Mouse (Mus musculus) MEL (cell line): ENCODE measurements around the gene H2-Ob. TPM values are rescaled to one million over a fixed set of nuclear protein-coding genes. Genes with fewer than 3 reads are reported as not detected.

Experiments used
- DNase-seq: peaks from one replicate; pipeline ENCODE4 v3.0.0; 2011; ENCODE audit warnings: low read depth, low spot score
- H3K27ac ChIP-seq: 2 replicates; pipeline ENCODE4 v1.5.1; 2012; ENCODE audit warnings: low read depth, mild to moderate bottlenecking, control low read depth, low read length, moderate library complexity; ENCODE audit not compliant: control insufficient read depth
- H3K27me3 ChIP-seq, 2 experiments: fragments of 150-350 bp in 1 of 2; sonication (generic) in 1 of 2; 2 replicates each; pipeline ENCODE4 v1.6.1; 2012; ENCODE audit warnings: low read length in 2 of 2, mild to moderate bottlenecking in 2 of 2, improper control_type of control experiment in 1 of 2, moderate library complexity in 1 of 2; ENCODE audit not compliant: insufficient read depth in 2 of 2, control insufficient read depth in 1 of 2
- H3K36me3 ChIP-seq, 2 experiments: 2 replicates each; pipeline ENCODE4 v1.6.1; 2012 to 2014; ENCODE audit warnings: low read length in 2 of 2, improper control_type of control experiment in 1 of 2, inconsistent platforms in 1 of 2, mild to moderate bottlenecking in 1 of 2; ENCODE audit not compliant: insufficient read depth in 2 of 2, control insufficient read depth in 1 of 2
- H3K4me1 ChIP-seq, 2 experiments: fragments of 150-350 bp in 1 of 2; sonication (generic) in 1 of 2; 2 replicates each; pipeline ENCODE4 v1.6.1; 2012; ENCODE audit warnings: low read length in 2 of 2, improper control_type of control experiment in 1 of 2, mild to moderate bottlenecking in 1 of 2; ENCODE audit not compliant: insufficient read depth in 2 of 2, control insufficient read depth in 1 of 2
- H3K4me3 ChIP-seq, 2 experiments: fragments of 150-350 bp in 1 of 2; sonication (generic) in 1 of 2; 2 replicates each; pipeline ENCODE4 v1.5.1; 2012; ENCODE audit warnings: low read depth in 2 of 2, low read length in 2 of 2, mild to moderate bottlenecking in 2 of 2, moderate library complexity in 2 of 2, control low read depth in 1 of 2, improper control_type of control experiment in 1 of 2; ENCODE audit not compliant: control insufficient read depth in 1 of 2, insufficient read depth in 1 of 2
- H3K79me2 ChIP-seq: 2 replicates; pipeline ENCODE4 v1.6.1; 2012; ENCODE audit warnings: mild to moderate bottlenecking, low read length, moderate library complexity; ENCODE audit not compliant: control insufficient read depth, poor library complexity, insufficient read depth
- H3K9ac ChIP-seq: 2 replicates; pipeline ENCODE4 v1.6.1; 2012; ENCODE audit warnings: low read depth, mild to moderate bottlenecking, control low read depth, low read length, moderate library complexity; ENCODE audit not compliant: control insufficient read depth, poor library complexity, severe bottlenecking
- H3K9me3 ChIP-seq: fragments of 150-350 bp; sonication (generic); replicated peaks from 2 replicates; pipeline ENCODE4 v1.6.1; 2012; ENCODE audit warnings: mild to moderate bottlenecking, low read length, improper control_type of control experiment, moderate library complexity; ENCODE audit not compliant: insufficient read depth
- BHLHE40 ChIP-seq: IDR thresholded peaks from 2 replicates; pipeline ENCODE4 v1.6.1; 2012; ENCODE audit warnings: low read depth, mild to moderate bottlenecking, inconsistent platforms, low read length, improper control_type of control experiment, borderline replicate concordance
- CHD2 ChIP-seq: IDR thresholded peaks from 2 replicates; pipeline ENCODE4 v1.6.1; 2011; ENCODE audit warnings: low read length, improper control_type of control experiment
- CTCF ChIP-seq, 3 experiments: IDR thresholded peaks in 2 of 3; conservative IDR thresholded peaks in 1 of 3; 2 replicates each; pipeline ENCODE4 v1.5.1; 2011 to 2012; ENCODE audit warnings: low read length in 3 of 3, low read depth in 2 of 3, mild to moderate bottlenecking in 2 of 3, improper control_type of control experiment in 1 of 3, inconsistent platforms in 1 of 3, mixed read lengths in 1 of 3, moderate library complexity in 1 of 3; ENCODE audit not compliant: control insufficient read depth in 1 of 3, insufficient read depth in 1 of 3, poor library complexity in 1 of 3, severe bottlenecking in 1 of 3
- E2F4 ChIP-seq: IDR thresholded peaks from 2 replicates; pipeline ENCODE4 v1.6.1; 2011; ENCODE audit warnings: low read depth, low read length, improper control_type of control experiment, borderline replicate concordance
- ELF1 ChIP-seq: IDR thresholded peaks from 2 replicates; pipeline ENCODE4 v1.6.1; 2014; ENCODE audit warnings: low read depth, mild to moderate bottlenecking, inconsistent platforms, low read length, improper control_type of control experiment, moderate library complexity
- GABPA ChIP-seq: IDR thresholded peaks from 2 replicates; pipeline ENCODE4 v1.6.1; 2012; ENCODE audit warnings: low read depth, mild to moderate bottlenecking, inconsistent platforms, low read length, improper control_type of control experiment, moderate library complexity
- GATA1 ChIP-seq: IDR thresholded peaks from 2 replicates; pipeline ENCODE4 v1.6.1; 2011; ENCODE audit warnings: low read depth, low read length, improper control_type of control experiment
- HCFC1 ChIP-seq: IDR thresholded peaks from 2 replicates; pipeline ENCODE4 v1.6.1; 2012; ENCODE audit warnings: low read depth, mild to moderate bottlenecking, inconsistent platforms, low read length, improper control_type of control experiment, moderate library complexity
- JUND ChIP-seq: IDR thresholded peaks from 2 replicates; pipeline ENCODE4 v1.6.1; 2011; ENCODE audit warnings: low read depth, mild to moderate bottlenecking, improper control_type of control experiment, low read length
- MAFK ChIP-seq: IDR thresholded peaks from 2 replicates; pipeline ENCODE4 v1.6.1; 2011; ENCODE audit warnings: low read depth, mild to moderate bottlenecking, low read length, improper control_type of control experiment, borderline replicate concordance
- MAZ ChIP-seq: IDR thresholded peaks from 2 replicates; pipeline ENCODE4 v1.6.1; 2012; ENCODE audit warnings: low read depth, mild to moderate bottlenecking, inconsistent platforms, low read length, improper control_type of control experiment
- MYB ChIP-seq: IDR thresholded peaks from 2 replicates; pipeline ENCODE4 v1.6.1; 2011; ENCODE audit warnings: mild to moderate bottlenecking, low read depth, low read length, improper control_type of control experiment
- MYC ChIP-seq: IDR thresholded peaks from 2 replicates; pipeline ENCODE4 v1.6.1; 2011; ENCODE audit warnings: low read depth, mild to moderate bottlenecking, low read length, improper control_type of control experiment, moderate library complexity
- NELFE ChIP-seq: IDR thresholded peaks from 2 replicates; pipeline ENCODE4 v1.6.1; 2011; ENCODE audit warnings: low read depth, low read length, improper control_type of control experiment
- POLR2AphosphoS5 ChIP-seq: IDR thresholded peaks from 2 replicates; pipeline ENCODE4 v1.6.1; 2012; ENCODE audit warnings: low read depth, borderline replicate concordance, mild to moderate bottlenecking, inconsistent platforms, low read length, moderate library complexity, mixed read lengths
- RAD21 ChIP-seq: IDR thresholded peaks from 2 replicates; pipeline ENCODE4 v1.6.1; 2011; ENCODE audit warnings: mild to moderate bottlenecking, low read depth, low read length, improper control_type of control experiment
- SMC3 ChIP-seq: IDR thresholded peaks from 2 replicates; pipeline ENCODE4 v1.6.1; 2011; ENCODE audit warnings: low read depth, low read length, improper control_type of control experiment
- TBP ChIP-seq: IDR thresholded peaks from 2 replicates; pipeline ENCODE4 v1.8.0; 2011; ENCODE audit warnings: low read depth, low read length, improper control_type of control experiment
- TCF12 ChIP-seq: IDR thresholded peaks from 2 replicates; pipeline ENCODE4 v1.6.1; 2014; ENCODE audit warnings: low read depth, mild to moderate bottlenecking, inconsistent platforms, low read length, improper control_type of control experiment, moderate library complexity
- USF2 ChIP-seq, 2 experiments: IDR thresholded peaks; 2 replicates each; pipeline ENCODE4 v1.6.1; 2011 to 2012; ENCODE audit warnings: improper control_type of control experiment in 2 of 2, low read length in 2 of 2, borderline replicate concordance in 1 of 2, inconsistent platforms in 1 of 2, low read depth in 1 of 2, mild to moderate bottlenecking in 1 of 2; ENCODE audit not compliant: insufficient read depth in 1 of 2
- ZC3H11A ChIP-seq: IDR thresholded peaks from 2 replicates; pipeline ENCODE4 v1.6.1; 2012; ENCODE audit warnings: low read depth, mild to moderate bottlenecking, inconsistent platforms, low read length, improper control_type of control experiment
- ZKSCAN1 ChIP-seq: IDR thresholded peaks from 2 replicates; pipeline ENCODE4 v1.6.1; 2012; ENCODE audit warnings: low read depth, mild to moderate bottlenecking, inconsistent platforms, low read length, improper control_type of control experiment, moderate library complexity
- polyA plus RNA-seq, 2 experiments: library from polyadenylated mRNA; stranded (reverse) in 1 of 2; unstranded in 1 of 2; fragments of >175 nt in 1 of 2; fragments of >200 nt in 1 of 2; gene quantifications; 2 replicates each; pipeline versions ENCODE4 v1.2.1 to v1.2.4; 2012; ENCODE audit warnings: low replicate concordance in 2 of 2, low read depth in 1 of 2; ENCODE audit not compliant: insufficient read length in 2 of 2, insufficient read depth in 1 of 2, missing spikeins in 1 of 2
- total RNA-seq: library from RNA; depleted of rRNA; stranded (reverse); fragments of 300-350 nt; gene quantifications from 2 replicates; pipeline ENCODE4 v1.2.3, GENCODE M21; 2012

Gene H2-Ob
- total and polyA plus RNA-seq, 3 experiments = 0.81 to 2.0 TPM; not detected in 1

DNA sequence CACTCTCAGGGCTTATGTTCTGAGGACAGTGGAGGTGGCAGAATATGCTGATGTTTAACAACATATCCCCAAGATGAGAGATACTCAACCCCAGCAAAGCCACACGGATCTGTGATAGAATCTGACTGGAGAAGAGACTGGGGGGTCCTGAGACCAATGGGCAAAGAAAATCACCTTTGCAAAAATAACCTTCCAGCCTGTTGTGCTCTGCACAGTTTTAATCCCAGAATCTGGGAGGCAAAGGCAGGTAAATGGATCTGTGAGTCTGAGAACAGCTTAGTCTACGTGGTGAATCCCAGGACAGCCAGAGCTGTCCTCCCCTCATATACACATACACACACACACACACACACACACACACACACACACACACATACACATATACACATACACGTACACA lies 10.7 kb downstream of the H2-Ob start:
- Histone ChIP-seq H3K36me3 (no peaks in the 10 kb centered on the region), H3K4me1 (no peaks in the 10 kb centered on the region), H3K27me3 (peaks cover 4 to 14% of the 10 kb centered on the region in 2 experiments), H3K27ac (no peak overlapping the region), H3K4me3 (no peak overlapping the region), H3K79me2 (no peaks in the 10 kb centered on the region), H3K9ac (no peak overlapping the region), H3K9me3 (no peaks in the 10 kb centered on the region)
- DNase-seq = no peak
- TF ChIP-seq CTCF (IDR thresholded peaks at IDR 0.05 in 2 of 3, conservative IDR thresholded peaks at IDR 0.05 in 1 of 3; ENCODE audit: control insufficient read depth in 1 of 3, insufficient read depth in 1 of 3, low read depth in 2 of 3, low read length in 3 of 3, poor library complexity in 1 of 3, severe bottlenecking in 1 of 3) (no peak), GABPA (no peak), RAD21 (no peak), MYB (no peak), JUND (no peak)

DNA sequence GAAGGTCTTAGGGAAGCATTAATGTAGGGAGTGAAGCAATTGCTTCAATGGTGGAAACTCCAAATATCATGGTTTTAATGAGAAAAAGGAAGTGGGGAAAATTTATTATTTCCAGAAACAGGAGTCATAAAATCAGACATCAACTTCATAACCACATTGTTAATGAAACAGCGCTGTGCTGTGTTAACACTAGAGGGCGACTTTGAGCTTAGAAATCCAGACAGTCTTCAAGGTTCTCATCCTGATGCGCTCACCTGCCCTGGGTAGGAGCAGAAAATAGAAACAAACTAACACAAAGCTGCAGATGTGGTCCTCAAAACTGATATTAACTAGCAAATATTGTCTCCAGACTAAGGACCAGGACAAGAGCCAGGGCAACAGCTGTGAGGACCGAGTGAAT lies 11.2 kb downstream of the H2-Ob start:
- H3K4me3 ChIP-seq = no peak overlapping the region
- peak; percentile 69 for DNase-seq

DNA sequence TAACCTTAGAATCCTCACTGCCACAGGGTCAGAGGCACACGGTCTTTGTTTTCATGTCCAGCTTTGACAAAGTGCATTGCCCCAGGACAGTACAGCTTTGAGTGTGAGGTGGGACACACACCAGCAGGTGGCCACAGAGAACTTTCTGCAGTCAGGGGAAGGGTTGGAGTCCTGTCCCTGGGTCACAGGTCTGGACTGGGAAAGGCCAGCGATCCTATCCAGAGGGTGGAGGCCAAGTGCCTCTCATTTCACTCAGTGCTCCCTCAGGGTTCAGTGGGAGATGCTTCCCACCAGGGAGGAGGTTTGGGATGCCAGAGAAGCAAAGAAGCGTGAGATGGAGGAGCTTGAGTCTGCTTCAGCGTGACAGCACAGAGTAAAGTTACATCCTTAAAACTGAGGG lies 13.0 kb downstream of the H2-Ob start:
- DNase-seq = no peak
- Histone ChIP-seq H3K4me3 (no peak overlapping the region), H3K27me3 (peaks cover 5 to 11% of the 10 kb centered on the region in 2 experiments), H3K27ac (no peak overlapping the region), H3K9ac (no peak overlapping the region), H3K36me3 (no peaks in the 10 kb centered on the region), H3K9me3 (no peaks in the 10 kb centered on the region), H3K4me1 (no peaks in the 10 kb centered on the region), H3K79me2 (no peaks in the 10 kb centered on the region)
- TF ChIP-seq RAD21 = peak; percentile 16
- TF ChIP-seq GATA1 = no peak
- TF ChIP-seq CTCF (IDR thresholded peaks at IDR 0.05 in 2 of 3, conservative IDR thresholded peaks at IDR 0.05 in 1 of 3; ENCODE audit: control insufficient read depth in 1 of 3, insufficient read depth in 1 of 3, low read depth in 2 of 3, low read length in 3 of 3, poor library complexity in 1 of 3, severe bottlenecking in 1 of 3) = peak in 2 of 3 experiments; percentile 26 to 37; a peak in 4 of 6 replicates
- no peak for TF ChIP-seq USF2 (IDR thresholded peaks at IDR 0.05; ENCODE audit: borderline replicate concordance in 1 of 2, insufficient read depth in 1 of 2, low read depth in 1 of 2, low read length in 2 of 2)
- no peak for TF ChIP-seq E2F4
- TF ChIP-seq MAFK = no peak
- no peak for TF ChIP-seq HCFC1
- no peak for TF ChIP-seq ZKSCAN1
- no peak for TF ChIP-seq NELFE
- TF ChIP-seq MAZ = no peak
- TF ChIP-seq MYB = no peak
- no peak for TF ChIP-seq SMC3
- TF ChIP-seq JUND = no peak
- no peak for TF ChIP-seq TBP
- no peak for TF ChIP-seq TCF12

More for the DNA sequence above, 11.2 kb downstream of the H2-Ob start:
- H3K27ac ChIP-seq = no peak overlapping the region
- peak; percentile 79 for TF ChIP-seq RAD21
- TF ChIP-seq SMC3 = peak; percentile 88
- no peak for TF ChIP-seq GATA1
- TF ChIP-seq CTCF (IDR thresholded peaks at IDR 0.05 in 2 of 3, conservative IDR thresholded peaks at IDR 0.05 in 1 of 3; ENCODE audit: control insufficient read depth in 1 of 3, insufficient read depth in 1 of 3, low read depth in 2 of 3, low read length in 3 of 3, poor library complexity in 1 of 3, severe bottlenecking in 1 of 3) = peak; percentile 40 to 85 (median 67)
- TF ChIP-seq NELFE = no peak
- no peak for TF ChIP-seq POLR2AphosphoS5
- TF ChIP-seq HCFC1 = no peak
- TF ChIP-seq CHD2 = no peak
- peak; percentile 77 for TF ChIP-seq ZC3H11A
- no peak for TF ChIP-seq TBP
- no peak for TF ChIP-seq ELF1
- no peak for TF ChIP-seq USF2 (IDR thresholded peaks at IDR 0.05; ENCODE audit: borderline replicate concordance in 1 of 2, insufficient read depth in 1 of 2, low read depth in 1 of 2, low read length in 2 of 2)
- no peak for TF ChIP-seq MYC
- TF ChIP-seq BHLHE40 = 0 out of 2 replicates have a peak, but pooled peaks have one; percentile 27
- H3K9ac ChIP-seq = no peak overlapping the region
- H3K4me1 ChIP-seq = no peaks in the 10 kb centered on the region
- peaks cover 5 to 12% of the 10 kb centered on the region in 2 experiments for H3K27me3 ChIP-seq
- H3K9me3 ChIP-seq = no peaks in the 10 kb centered on the region
- H3K36me3 ChIP-seq = no peaks in the 10 kb centered on the region
- H3K79me2 ChIP-seq = no peaks in the 10 kb centered on the region
